Mouse (Mus musculus) hindbrain, postnatal 0 days (tissue): ENCODE measurements around the gene Tmem131l. TPM values are rescaled to one million over a fixed set of nuclear protein-coding genes. Genes with fewer than 3 reads are reported as not detected.

Experiments used
- ATAC-seq: fragments of 200-750 bp; cut with Nextera tagmentation; 2 replicates; pipeline ENCODE4 v1.8.0; 2017; ENCODE audit warnings: mild to moderate bottlenecking, moderate TSS enrichment, moderate library complexity
- DNase-seq: peaks from one replicate; pipeline ENCODE4 v3.0.0-alpha.2; 2015; ENCODE audit warnings: low spot score
- H3K27ac ChIP-seq: fragments of 300-500 bp; sonication (generic); 2 replicates; pipeline ENCODE4 v1.5.1; 2014; ENCODE audit warnings: mild to moderate bottlenecking
- H3K27me3 ChIP-seq: fragments of 300-500 bp; sonication (generic); 2 replicates; pipeline ENCODE4 v1.6.1; 2014; ENCODE audit warnings: low read length, mixed read lengths; ENCODE audit not compliant: insufficient read depth
- H3K36me3 ChIP-seq: fragments of 300-500 bp; sonication (generic); 2 replicates; pipeline ENCODE4 v1.6.1; 2014; ENCODE audit warnings: low read length, mixed read lengths; ENCODE audit not compliant: insufficient read depth
- H3K4me1 ChIP-seq: fragments of 300-500 bp; sonication (generic); 2 replicates; pipeline ENCODE4 v1.6.1; 2014; ENCODE audit warnings: antibody characterized with exemption, low read length, mixed read lengths; ENCODE audit not compliant: insufficient read depth
- H3K4me2 ChIP-seq: fragments of 300-500 bp; sonication (generic); 2 replicates; pipeline ENCODE4 v1.6.1; 2014; ENCODE audit warnings: low read depth, mild to moderate bottlenecking, low read length, moderate library complexity, mixed read lengths
- H3K4me3 ChIP-seq: fragments of 300-500 bp; sonication (generic); 2 replicates; pipeline ENCODE4 v1.5.1; 2014; ENCODE audit warnings: low read length
- H3K9ac ChIP-seq: fragments of 300-500 bp; sonication (generic); replicated peaks from 2 replicates; pipeline ENCODE4 v1.6.1; 2014; ENCODE audit warnings: mild to moderate bottlenecking, low read length, moderate library complexity, mixed read lengths
- H3K9me3 ChIP-seq: fragments of 300-500 bp; sonication (generic); 2 replicates; pipeline ENCODE4 v1.6.1; 2016; ENCODE audit warnings: low read length, mixed read lengths
- CTCF ChIP-seq: IDR thresholded peaks from 2 replicates; pipeline ENCODE4 v1.5.1; 2016; ENCODE audit warnings: antibody characterized with exemption, control low read depth, low read depth
- WGBS: fragments of 180-500 bp; shearing (Covaris S2); extraction: QIAGEN DNeasy Blood & Tissue Kit; methylation state at CpG from one replicate; pipeline ENCODE4 v1.1.7; 2014; 5-methylcytosine and 5-hydroxymethylcytosine counted together
- polyA plus RNA-seq: library from polyadenylated mRNA; unstranded; fragments of >200 nt; fragmentation: Nextera tagmentation; extraction: Ambion mirVana; gene quantifications from 2 replicates; pipeline ENCODE4 v1.2.1, GENCODE M21; 2015
- total RNA-seq: library from RNA; depleted of rRNA; stranded (reverse); fragments of >200 nt; gene quantifications from 2 replicates; pipeline ENCODE4 v1.2.3, GENCODE M21; 2014

The Tmem131l gene
- total and polyA plus RNA-seq, 2 experiments from 2014 or later: 18.6 to 33.2 TPM

GRCm38 (mm10) chr3:84065825-84066224, 25.9 kb upstream of the Tmem131l start:
- Histone ChIP-seq H3K36me3 (no peaks in the 10 kb centered on the region), H3K9ac (no peak overlapping the region), H3K4me2 (no peak overlapping the region), H3K4me1 (no peaks in the 10 kb centered on the region), H3K27me3 (no peaks in the 10 kb centered on the region), H3K27ac (no peak overlapping the region), H3K4me3 (no peak overlapping the region), H3K9me3 (no peaks in the 10 kb centered on the region)
- TF ChIP-seq CTCF: no peak
- DNase-seq (no peak), ATAC-seq (no peak)
- WGBS: 87% methylated on average over 4 of the region's 4 CpGs

- 78% methylated on average over 2 of the region's 2 CpGs for WGBS
- H3K9ac ChIP-seq: no peak overlapping the region
- no peak for DNase-seq
- no peak for ATAC-seq
- no peak overlapping the region for H3K27ac ChIP-seq
- no peak overlapping the region for H3K4me2 ChIP-seq
- no peaks in the 10 kb centered on the region for H3K4me1 ChIP-seq
- H3K36me3 ChIP-seq: no peaks in the 10 kb centered on the region
- H3K27me3 ChIP-seq: no peaks in the 10 kb centered on the region
- H3K9me3 ChIP-seq: no peaks in the 10 kb centered on the region
- no peak for TF ChIP-seq CTCF
- H3K4me3 ChIP-seq: no peak overlapping the region
Observed at GRCm38 (mm10) chr3:84063369-84063914, 23.5 kb upstream of the Tmem131l start.

- Histone ChIP-seq H3K9me3 (no peaks in the 10 kb centered on the region), H3K27ac (no peak overlapping the region), H3K4me3 (no peak overlapping the region), H3K4me2 (no peak overlapping the region), H3K36me3 (no peaks in the 10 kb centered on the region), H3K4me1 (no peaks in the 10 kb centered on the region), H3K9ac (no peak overlapping the region), H3K27me3 (no peaks in the 10 kb centered on the region)
- DNase-seq: no peak
- peak; percentile 35; the same call in 1 of the 2 replicates for ATAC-seq
- no peak for TF ChIP-seq CTCF
- WGBS: 71% methylated on average over 13 of the region's 13 CpGs
Observed at GRCm38 (mm10) chr3:84061523-84062453, 21.8 kb upstream of the Tmem131l start.

- 88% methylated on average over 5 of the region's 5 CpGs for WGBS
- DNase-seq (no peak), ATAC-seq (no peak)
Observed at GRCm38 (mm10) chr3:84060946-84061345, 21.0 kb upstream of the Tmem131l start.

GRCm38 (mm10) chr3:84060128-84060527, 20.2 kb upstream of the Tmem131l start:
- no peak overlapping the region for H3K4me2 ChIP-seq
- no peak overlapping the region for H3K4me3 ChIP-seq
- no peak for DNase-seq
- no peaks in the 10 kb centered on the region for H3K27me3 ChIP-seq
- TF ChIP-seq CTCF: no peak
- no peaks in the 10 kb centered on the region for H3K36me3 ChIP-seq
- H3K4me1 ChIP-seq: no peaks in the 10 kb centered on the region
- no peak for ATAC-seq
- WGBS: 67% methylated on average over 4 of the region's 4 CpGs
- H3K9ac ChIP-seq: no peak overlapping the region
- H3K9me3 ChIP-seq: no peaks in the 10 kb centered on the region
- no peak overlapping the region for H3K27ac ChIP-seq

More at GRCm38 (mm10) chr3:84060946-84061345, 21.0 kb upstream of the Tmem131l start:
- no peak overlapping the region for H3K27ac ChIP-seq
- no peaks in the 10 kb centered on the region for H3K4me1 ChIP-seq
- H3K36me3 ChIP-seq: no peaks in the 10 kb centered on the region
- H3K4me3 ChIP-seq: no peak overlapping the region
- H3K4me2 ChIP-seq: no peak overlapping the region
- H3K9ac ChIP-seq: no peak overlapping the region
- no peaks in the 10 kb centered on the region for H3K27me3 ChIP-seq
- no peaks in the 10 kb centered on the region for H3K9me3 ChIP-seq
- no peak for TF ChIP-seq CTCF

GRCm38 (mm10) chr3:84059676-84060075, 19.7 kb upstream of the Tmem131l start:
- Histone ChIP-seq H3K9ac (no peak overlapping the region), H3K4me1 (no peaks in the 10 kb centered on the region), H3K27ac (no peak overlapping the region), H3K4me3 (no peak overlapping the region), H3K36me3 (no peaks in the 10 kb centered on the region), H3K27me3 (no peaks in the 10 kb centered on the region), H3K9me3 (no peaks in the 10 kb centered on the region), H3K4me2 (no peak overlapping the region)
- WGBS: 49% methylated on average over 4 of the region's 4 CpGs
- ATAC-seq (no peak), DNase-seq (no peak)
- no peak for TF ChIP-seq CTCF

- Histone ChIP-seq H3K36me3 (no peaks in the 10 kb centered on the region), H3K9me3 (no peaks in the 10 kb centered on the region), H3K9ac (no peak overlapping the region), H3K4me2 (no peak overlapping the region), H3K27me3 (no peaks in the 10 kb centered on the region), H3K4me1 (no peaks in the 10 kb centered on the region), H3K27ac (no peak overlapping the region), H3K4me3 (no peak overlapping the region)
- ATAC-seq (no peak), DNase-seq (peak; percentile 27)
- WGBS: 58% methylated on average over 13 of the region's 13 CpGs
- TF ChIP-seq CTCF: no peak
Observed at GRCm38 (mm10) chr3:84059261-84059660, 19.3 kb upstream of the Tmem131l start.
